Mouse (Mus musculus): ENCODE measurements at regions not wholly inside any gene's neighbourhood (a gene's known extent, or its start where the extent isn't known, plus 50 kb on each side); places are given as distances from the start of the nearest gene placed in this dataset.
A peak's percentile ranks its signal among the peaks of the same experiment; 100 is the strongest.
"Not testable (repeated sequence)": the region's sequence is repeated elsewhere in the genome, so short reads cannot be mapped to it uniquely, and the experiment has no call there.

- DNase-seq (ENCODE audit: low read depth, low spot score): no peak
These were observed 209.5 kb downstream of the Tbl1xr1 start for GRCm38 (mm10) chr3:22285904-22286303.

DNA sequence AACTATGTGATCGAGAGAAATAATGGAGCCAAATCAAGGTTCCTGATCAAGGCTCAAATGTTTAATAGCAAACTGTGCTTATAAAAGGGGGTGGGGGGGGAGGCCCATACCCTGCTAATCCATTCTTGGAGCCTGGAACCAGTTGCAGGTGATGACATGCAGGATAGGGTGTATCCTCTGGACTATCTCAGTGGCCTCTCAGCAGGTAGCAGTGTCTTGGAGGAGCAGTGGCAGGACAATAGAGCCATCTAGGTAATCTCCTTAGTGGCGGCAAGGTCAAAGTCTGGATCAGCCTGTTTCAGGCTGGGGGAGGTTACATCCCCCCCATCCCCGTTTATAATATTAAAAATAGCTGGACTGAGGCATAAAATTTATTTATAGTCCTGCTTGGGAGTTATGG lies 217.0 kb downstream of the Tbl1xr1 start:
- DNase-seq (ENCODE audit: low read depth, low spot score): no peak

- not testable (repeated sequence) for DNase-seq (ENCODE audit: low read depth, low spot score)
These were observed 217.6 kb downstream of the Tbl1xr1 start for GRCm38 (mm10) chr3:22294081-22294480.

DNA sequence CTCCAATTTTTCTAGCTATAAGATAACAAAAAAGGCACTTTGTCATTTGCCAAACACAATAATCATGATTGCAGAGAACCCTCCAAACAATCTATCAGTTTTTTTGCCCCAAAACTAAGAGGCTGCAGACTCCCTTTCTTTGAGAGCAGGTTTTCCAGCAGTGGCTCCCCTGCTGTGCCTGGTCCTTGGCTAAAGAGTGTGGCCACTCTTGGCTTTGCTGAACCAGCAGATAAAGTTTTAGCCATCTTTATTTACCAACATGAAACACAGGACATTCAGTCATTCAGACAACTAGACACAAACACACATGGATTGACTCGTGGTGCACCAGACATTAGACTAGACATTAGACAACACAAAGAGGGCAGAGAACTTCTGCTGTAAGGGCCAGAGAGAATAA lies 220.5 kb downstream of the Tbl1xr1 start:
- not testable (repeated sequence) for DNase-seq (ENCODE audit: low read depth, low spot score)

DNA sequence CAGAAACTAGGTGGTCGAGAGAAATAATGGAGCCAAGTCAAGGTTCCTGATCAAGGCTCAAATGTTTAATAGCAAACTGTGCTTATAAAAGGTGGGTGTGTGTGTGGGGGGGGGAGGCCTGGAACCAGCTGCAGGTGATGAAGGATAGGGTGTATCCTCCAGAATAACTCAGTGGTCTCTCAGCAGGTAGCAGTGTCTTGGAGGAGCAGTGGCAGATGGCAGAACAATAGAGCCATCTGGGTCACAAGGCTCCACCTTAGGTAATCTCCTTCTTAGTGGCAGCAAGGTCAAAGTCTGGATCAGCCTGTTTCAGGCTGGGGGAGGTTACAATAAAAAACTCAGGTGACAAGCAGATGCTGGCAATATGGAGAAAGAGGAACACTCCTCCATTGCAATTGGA lies 221.4 kb downstream of the Tbl1xr1 start:
- DNase-seq (ENCODE audit: low read depth, low spot score): not testable (repeated sequence)

- no peak for DNase-seq (ENCODE audit: low read depth, low spot score)
These were observed 224.1 kb downstream of the Tbl1xr1 start for GRCm38 (mm10) chr3:22300553-22300952.

GRCm38 (mm10) chr3:22301991-22302517 lies 225.6 kb downstream of the Tbl1xr1 start:
- no peak for DNase-seq (ENCODE audit: low read depth, low spot score)

- DNase-seq (ENCODE audit: low read depth, low spot score): peak; percentile 46
These were observed 227.7 kb downstream of the Tbl1xr1 start for GRCm38 (mm10) chr3:22304145-22304544.

DNA sequence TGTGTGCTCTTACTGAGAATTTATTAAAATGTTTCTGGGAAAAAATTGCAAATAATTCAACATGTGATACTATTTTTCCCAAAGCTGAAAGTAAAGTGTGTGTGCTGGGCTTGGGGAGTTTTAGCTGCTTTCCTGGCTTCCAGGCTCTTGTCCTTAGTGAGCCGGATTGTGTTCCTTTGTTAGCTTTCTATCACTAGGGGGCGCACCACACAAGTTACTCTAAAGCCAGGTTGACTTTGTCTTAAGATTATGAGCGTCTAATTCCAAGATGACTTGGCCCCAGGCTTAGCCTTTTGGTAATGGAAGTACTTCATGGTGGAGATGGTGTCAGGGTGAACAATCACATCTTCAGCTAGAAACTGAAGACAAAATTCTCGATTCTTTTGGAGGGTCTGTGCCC lies 230.2 kb downstream of the Tbl1xr1 start:
- peak; percentile 24 for DNase-seq (ENCODE audit: low read depth, low spot score)

GRCm38 (mm10) chr3:22308962-22309361 lies 232.5 kb downstream of the Tbl1xr1 start:
- peak; percentile 78 for DNase-seq (ENCODE audit: low read depth, low spot score)

DNA sequence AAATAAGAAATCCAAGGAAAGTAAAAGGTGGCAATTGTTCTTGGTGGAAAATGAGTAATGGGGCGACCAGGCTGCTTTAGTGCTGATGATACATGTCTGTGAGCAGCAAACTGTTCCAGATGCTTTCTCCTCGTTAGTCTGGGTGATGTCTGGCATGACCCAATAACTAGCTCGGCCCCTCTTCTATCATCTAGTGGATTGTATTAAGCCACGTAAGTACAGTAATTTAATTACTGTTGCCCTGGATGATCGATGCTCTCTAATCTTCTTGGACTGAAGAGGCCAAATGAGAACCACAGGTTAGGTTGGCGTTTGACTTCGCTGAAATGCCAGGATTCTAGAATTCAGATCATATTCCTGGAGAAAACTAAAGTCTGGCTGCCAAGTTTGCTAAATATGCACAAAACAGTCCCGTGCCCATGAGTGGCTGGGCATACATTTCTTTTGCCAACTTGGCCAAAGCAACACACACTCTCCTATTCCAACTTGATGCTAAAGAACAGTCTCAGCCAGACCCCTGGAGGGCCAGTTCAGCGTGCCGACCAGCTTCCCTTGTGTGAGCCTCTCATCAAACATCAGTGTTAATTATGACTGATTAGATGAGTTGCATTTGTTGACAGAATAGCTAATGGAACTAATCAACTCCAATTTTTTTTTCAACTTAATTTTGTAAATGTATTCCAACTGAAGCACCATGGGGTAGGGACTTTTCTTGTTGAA lies 240.2 kb downstream of the Tbl1xr1 start:
- no peak for DNase-seq (ENCODE audit: low read depth, low spot score)

GRCm38 (mm10) chr3:22320425-22320824 lies 244.0 kb downstream of the Tbl1xr1 start:
- not testable (repeated sequence) for DNase-seq (ENCODE audit: low read depth, low spot score)

- no peak for DNase-seq (ENCODE audit: low read depth, low spot score)
These were observed 254.8 kb downstream of the Tbl1xr1 start for GRCm38 (mm10) chr3:22331240-22331639.
